Mouse (Mus musculus) right cerebral cortex, postnatal 10 days (tissue): ENCODE measurements around the gene Fermt3.
"Not testable (repeated sequence)": the region's sequence is repeated elsewhere in the genome, so short reads cannot be mapped to it uniquely, and the experiment has no call there.

Source experiments
- DNase-seq, 2 experiments: peaks; one replicate each; pipeline ENCODE4 v3.0.0; 2021; ENCODE audit warnings: low spot score in 2 of 2

The Fermt3 gene

GRCm38 (mm10) chr19:6991166-6991565 lies 28.1 kb downstream of the Fermt3 start:
- not testable (repeated sequence) for DNase-seq

DNA sequence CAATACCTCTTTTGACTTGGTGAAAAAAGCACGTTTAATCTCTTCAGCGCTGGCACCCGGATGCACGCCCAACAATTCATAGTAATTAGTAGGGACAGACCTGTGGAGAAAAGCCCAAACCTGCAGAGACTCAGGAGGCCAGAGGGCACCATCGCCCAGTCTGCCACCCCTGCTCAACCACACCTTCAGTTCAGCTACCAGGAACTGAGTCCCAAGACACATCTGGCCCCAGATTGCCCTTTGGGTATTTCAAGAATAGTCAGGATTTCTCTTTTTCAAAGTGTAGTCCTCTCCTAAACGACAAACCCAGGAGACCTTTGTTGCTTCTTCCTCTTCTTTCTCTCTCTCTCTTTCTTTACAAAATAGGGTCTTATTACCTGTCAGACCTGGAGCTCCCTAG lies 28.6 kb downstream of the Fermt3 start:
- DNase-seq: no peak

- peak in 1 of 2 experiments; percentile 33 for DNase-seq
Measured at GRCm38 (mm10) chr19:6989251-6989650, 30.0 kb downstream of the Fermt3 start.

GRCm38 (mm10) chr19:6987904-6988285 lies 31.4 kb downstream of the Fermt3 start:
- DNase-seq: no peak

- DNase-seq: peak in 1 of 2 experiments; percentile 74
Measured at GRCm38 (mm10) chr19:6987061-6987903, 32.0 kb downstream of the Fermt3 start, which contains the start of gene Vegfb. Gene Vegfb, minus strand, starts transcription at chr19:6987651.

DNA sequence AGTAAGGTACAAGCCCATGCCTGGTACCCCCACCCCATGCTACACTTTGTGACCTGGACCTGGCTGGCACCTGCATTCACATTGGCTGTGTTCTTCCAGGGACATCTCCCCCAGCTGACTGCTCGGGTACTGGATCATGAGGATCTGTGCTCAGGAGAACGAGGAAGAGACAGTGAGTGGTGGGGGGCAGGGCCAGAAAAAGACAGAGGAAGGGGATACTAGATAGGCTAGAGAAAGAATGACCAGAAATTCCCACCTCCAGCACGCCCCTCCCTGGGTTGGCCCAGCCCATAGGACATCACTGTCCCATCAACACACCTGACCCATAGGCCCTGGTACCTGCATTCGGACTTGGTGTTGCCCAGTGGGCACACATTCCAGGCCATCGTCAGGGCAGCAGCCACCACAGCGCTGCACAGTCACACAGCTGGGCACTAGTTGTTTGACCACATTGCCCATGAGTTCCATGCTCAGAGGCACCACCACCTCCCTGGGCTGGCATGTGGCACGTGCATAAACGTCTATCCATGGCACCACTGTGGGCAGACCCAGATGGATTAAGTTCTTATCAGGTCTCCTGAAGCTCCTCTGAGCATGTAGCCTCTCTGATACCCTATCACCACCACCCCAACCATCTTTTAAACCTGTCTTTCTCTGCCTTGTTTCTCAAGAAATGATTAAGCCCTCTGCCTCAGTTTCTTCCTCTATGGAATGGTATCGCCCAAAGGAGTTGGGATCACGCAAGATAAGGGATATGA lies 33.1 kb downstream of the Fermt3 start:
- peak in 1 of 2 experiments; percentile 30 for DNase-seq

GRCm38 (mm10) chr19:6985300-6985699 lies 34.0 kb downstream of the Fermt3 start:
- peak in 1 of 2 experiments; percentile 28 for DNase-seq

- DNase-seq: no peak
Measured at GRCm38 (mm10) chr19:6983621-6984020, 35.6 kb downstream of the Fermt3 start.

- DNase-seq: no peak
Measured at GRCm38 (mm10) chr19:6981465-6981864, 37.8 kb downstream of the Fermt3 start.

- peak; percentile 99 for DNase-seq
Measured at GRCm38 (mm10) chr19:6980381-6981093, 38.7 kb downstream of the Fermt3 start, which contains the start of gene Fkbp2. Gene Fkbp2, minus strand, starts transcription at chr19:6980501.

GRCm38 (mm10) chr19:6979486-6980380 lies 39.5 kb downstream of the Fermt3 start:
- DNase-seq: peak; percentile 100

- DNase-seq: peak; percentile 70 to 81
Measured at GRCm38 (mm10) chr19:6979001-6979479, 40.2 kb downstream of the Fermt3 start.

DNA sequence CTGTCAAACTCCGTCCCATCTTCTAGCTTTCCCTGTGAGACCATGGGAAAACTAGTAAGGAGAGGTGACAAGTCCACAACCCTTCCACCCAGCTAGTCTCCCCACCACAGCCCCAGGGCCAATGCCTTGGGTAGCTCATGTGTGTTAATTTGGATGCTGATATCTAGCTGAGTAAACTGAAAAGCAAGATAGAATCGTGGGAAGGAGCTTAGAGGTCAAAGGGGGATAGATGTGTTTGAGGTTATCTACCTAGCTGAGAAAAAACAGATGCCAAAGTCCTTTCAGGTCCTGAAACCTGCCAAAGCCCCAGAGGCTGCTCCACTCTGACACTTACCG lies 40.7 kb downstream of the Fermt3 start:
- DNase-seq: no peak

DNA sequence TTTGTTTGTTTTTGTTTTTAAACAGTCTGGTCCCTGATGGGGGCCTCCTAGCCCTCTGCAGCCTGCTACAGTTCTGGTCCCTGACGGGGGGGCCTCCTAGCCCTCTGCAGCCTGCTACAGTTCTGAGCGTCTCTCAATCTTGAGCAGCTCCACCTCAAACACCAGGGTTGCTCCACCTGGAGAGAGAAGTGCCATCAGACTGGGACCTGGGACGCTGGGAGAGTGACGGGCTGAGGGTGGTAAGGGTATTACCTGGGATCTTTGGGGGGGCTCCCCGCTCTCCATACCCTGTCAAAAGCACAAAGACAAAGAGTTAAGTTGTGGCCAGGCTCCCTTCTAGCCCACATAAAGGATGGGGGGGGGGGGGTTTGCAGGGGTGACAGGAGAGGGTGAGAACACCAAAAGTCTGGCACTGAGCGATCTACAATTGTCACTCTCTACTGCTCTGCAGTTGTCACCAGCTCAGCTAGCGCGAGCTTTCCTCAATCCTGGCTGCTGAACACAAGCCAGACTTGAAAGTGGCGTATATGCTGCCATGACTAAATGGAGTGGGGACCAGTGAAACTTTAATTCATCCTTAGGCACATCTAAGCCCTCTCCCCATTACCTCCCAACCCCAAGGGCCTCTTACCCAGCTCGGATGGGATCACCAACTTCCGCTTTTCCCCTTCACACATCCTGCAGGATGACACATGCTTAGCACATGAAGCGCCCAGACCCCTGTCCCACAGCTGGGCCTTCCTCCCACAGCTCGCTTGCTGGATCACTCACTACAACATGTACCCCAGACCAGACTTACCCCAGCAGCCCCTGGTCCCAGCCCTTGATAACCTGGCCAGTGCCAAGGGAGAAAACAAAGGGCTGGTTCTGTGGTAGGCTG lies 41.3 kb downstream of the Fermt3 start:
- no peak for DNase-seq

GRCm38 (mm10) chr19:6975537-6976521 lies 43.4 kb downstream of the Fermt3 start, which contains the start of gene Plcb3:
Gene Plcb3, minus strand, starts transcription at chr19:6976470.
- peak; percentile 89 to 92 for DNase-seq

DNA sequence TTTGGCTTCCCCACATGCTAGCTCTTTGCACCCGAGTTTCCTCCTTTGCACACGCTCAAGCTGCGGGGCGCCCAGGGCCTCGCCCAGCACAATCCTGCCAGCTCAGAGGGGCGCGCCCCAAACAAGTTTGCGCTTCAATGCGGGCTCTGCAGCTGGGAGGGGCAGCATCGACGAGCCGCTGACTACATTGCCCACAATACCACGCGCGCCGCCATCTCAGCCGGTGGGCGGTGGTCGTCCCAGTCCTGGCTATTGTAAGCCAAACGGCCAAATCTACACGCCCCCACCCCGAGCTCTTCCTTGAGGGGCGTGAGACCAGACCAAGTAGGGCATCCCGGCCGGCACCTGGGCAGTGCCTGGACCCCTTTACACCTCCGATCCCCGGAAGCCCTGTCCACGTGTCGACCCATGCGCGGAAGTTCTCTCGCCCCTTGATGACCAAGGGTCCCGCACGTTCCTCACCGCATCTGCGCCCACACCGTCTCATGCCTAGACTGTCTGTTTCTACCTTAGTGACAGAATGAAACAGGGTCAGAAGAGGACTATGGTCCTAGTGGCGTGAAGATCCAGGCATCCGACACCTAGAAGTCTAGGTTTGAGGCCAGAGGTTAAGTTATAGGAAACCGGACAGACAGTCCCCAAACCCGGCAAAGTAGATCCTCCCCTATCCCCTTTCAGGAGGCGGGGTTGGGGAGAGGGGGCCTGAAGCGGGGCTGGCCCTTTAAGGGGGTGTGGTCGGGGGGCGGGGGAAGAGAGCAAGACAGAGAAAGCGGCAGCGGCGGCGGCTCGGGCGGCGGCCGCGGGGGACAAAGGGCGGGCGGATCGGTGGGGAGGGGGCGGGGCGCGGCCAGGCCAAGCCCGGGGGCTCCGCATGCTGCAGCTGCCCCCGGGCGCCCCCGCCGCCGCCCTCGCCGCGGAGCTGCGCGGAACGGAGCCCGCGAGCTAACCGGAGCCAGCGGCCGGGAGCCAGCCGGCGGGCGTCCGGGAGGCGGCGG lies 44.8 kb downstream of the Fermt3 start, which contains the start of gene Ppp1r14b:
Gene Ppp1r14b (plus strand): TSS at position 758 of the 995 bp plus-strand sequence.
- peak; percentile 88 for DNase-seq

DNA sequence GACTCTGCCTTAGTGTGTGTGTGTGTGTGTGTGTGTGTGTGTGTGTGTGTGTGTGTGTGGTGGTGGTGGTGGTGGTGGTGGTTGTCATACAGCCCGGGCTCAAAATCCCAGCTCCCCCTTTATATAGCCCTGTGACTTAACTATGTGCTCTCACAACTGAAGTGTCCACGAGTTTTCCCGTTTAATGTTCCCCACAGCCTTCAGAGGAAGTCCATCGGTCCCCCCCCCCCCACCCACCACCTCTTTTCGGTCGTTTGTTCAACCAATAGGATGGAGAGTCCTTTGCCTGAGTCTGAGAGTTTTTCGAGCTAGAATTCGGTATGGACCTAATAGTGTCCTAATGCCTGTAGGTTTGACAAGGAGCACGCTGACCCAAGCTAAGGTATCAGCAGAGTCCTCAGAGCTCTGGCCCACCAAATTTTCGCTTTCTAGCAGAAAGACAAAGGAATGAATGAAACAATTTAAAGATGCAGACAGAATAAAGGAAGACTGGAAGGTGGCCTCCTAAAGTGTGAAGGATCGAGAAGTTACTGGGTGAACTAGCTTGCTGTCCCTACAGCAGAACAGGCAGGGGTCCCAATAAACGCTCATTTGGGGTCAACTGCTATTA lies 45.6 kb downstream of the Fermt3 start:
- DNase-seq: no peak
